Mouse (Mus musculus): Measurements from ENCODE around the gene Gm9999.
"Not testable (repeated sequence)": the region's sequence is repeated elsewhere in the genome, so short reads cannot be mapped to it uniquely, and the experiment has no call there.

The Gm9999 gene

GRCm38 (mm10) chr7:47000644-47000983, 17.2 kb downstream of the Gm9999 start:
- peak; percentile 52 for DNase-seq

GRCm38 (mm10) chr7:47001125-47001899, 17.9 kb downstream of the Gm9999 start:
- no peak for DNase-seq

- DNase-seq: no peak
These were observed 18.5 kb downstream of the Gm9999 start for GRCm38 (mm10) chr7:47001900-47002275.

GRCm38 (mm10) chr7:47003411-47004115, 20.2 kb downstream of the Gm9999 start:
- DNase-seq: no peak

- peak; percentile 29 for DNase-seq
These were observed 23.9 kb downstream of the Gm9999 start for GRCm38 (mm10) chr7:47007109-47007780.

GRCm38 (mm10) chr7:47007818-47008167, 24.4 kb downstream of the Gm9999 start:
- no peak for DNase-seq

GRCm38 (mm10) chr7:47008168-47008993, 25.0 kb downstream of the Gm9999 start, which contains the start of gene Spty2d1:
TSS of gene Spty2d1 (minus strand) at chr7:47008411.
- peak; percentile 99 for DNase-seq

GRCm38 (mm10) chr7:47013131-47013767, 29.9 kb downstream of the Gm9999 start:
- DNase-seq: no peak

GRCm38 (mm10) chr7:47014564-47015389, 31.4 kb downstream of the Gm9999 start:
- DNase-seq: peak; percentile 45

GRCm38 (mm10) chr7:47015390-47016065, 32.1 kb downstream of the Gm9999 start:
- DNase-seq: peak; percentile 95

GRCm38 (mm10) chr7:47016602-47017001, 33.2 kb downstream of the Gm9999 start:
- no peak for DNase-seq

GRCm38 (mm10) chr7:47017146-47017545, 33.8 kb downstream of the Gm9999 start:
- DNase-seq: no peak

- no peak for DNase-seq
These were observed 36.3 kb downstream of the Gm9999 start for GRCm38 (mm10) chr7:47019641-47020040.

GRCm38 (mm10) chr7:47020956-47021355, 37.6 kb downstream of the Gm9999 start:
- DNase-seq: no peak

- DNase-seq: no peak
These were observed 39.1 kb downstream of the Gm9999 start for GRCm38 (mm10) chr7:47022482-47022881.

- DNase-seq: peak; percentile 89
These were observed 40.1 kb downstream of the Gm9999 start for GRCm38 (mm10) chr7:47023530-47023929.

GRCm38 (mm10) chr7:47024454-47024853, 41.1 kb downstream of the Gm9999 start:
- DNase-seq: no peak

- peak; percentile 62 for DNase-seq
These were observed 42.0 kb downstream of the Gm9999 start for GRCm38 (mm10) chr7:47025429-47025828.

GRCm38 (mm10) chr7:47026899-47027298, 43.5 kb downstream of the Gm9999 start:
- not testable (repeated sequence) for DNase-seq

GRCm38 (mm10) chr7:47027520-47027919, 44.1 kb downstream of the Gm9999 start:
- no peak for DNase-seq

Measured in kidney, adult 9 months (tissue).